Mouse (Mus musculus) CH12.LX (cell line): ENCODE data around the gene Cd70.

Experiments
- CHD2 ChIP-seq: IDR thresholded peaks from 2 replicates; pipeline ENCODE4 v1.6.1; 2011; ENCODE audit warnings: low read length, improper control_type of control experiment
- CTCF ChIP-seq, 2 experiments: IDR thresholded peaks in 1 of 2; conservative IDR thresholded peaks in 1 of 2; 2 replicates each; pipeline ENCODE4 v1.5.1; 2011 to 2012; ENCODE audit warnings: low read depth in 2 of 2, low read length in 2 of 2, improper control_type of control experiment in 1 of 2, inconsistent platforms in 1 of 2, mild to moderate bottlenecking in 1 of 2, moderate library complexity in 1 of 2
- USF1 ChIP-seq: IDR thresholded peaks from 2 replicates; pipeline ENCODE4 v1.6.1; 2014; ENCODE audit warnings: low read depth, mild to moderate bottlenecking, inconsistent platforms, low read length, improper control_type of control experiment
- ZMIZ1 ChIP-seq: IDR thresholded peaks from 2 replicates; pipeline ENCODE4 v1.6.1; 2012; ENCODE audit warnings: low read depth, mild to moderate bottlenecking, inconsistent platforms, low read length, improper control_type of control experiment

DNA sequence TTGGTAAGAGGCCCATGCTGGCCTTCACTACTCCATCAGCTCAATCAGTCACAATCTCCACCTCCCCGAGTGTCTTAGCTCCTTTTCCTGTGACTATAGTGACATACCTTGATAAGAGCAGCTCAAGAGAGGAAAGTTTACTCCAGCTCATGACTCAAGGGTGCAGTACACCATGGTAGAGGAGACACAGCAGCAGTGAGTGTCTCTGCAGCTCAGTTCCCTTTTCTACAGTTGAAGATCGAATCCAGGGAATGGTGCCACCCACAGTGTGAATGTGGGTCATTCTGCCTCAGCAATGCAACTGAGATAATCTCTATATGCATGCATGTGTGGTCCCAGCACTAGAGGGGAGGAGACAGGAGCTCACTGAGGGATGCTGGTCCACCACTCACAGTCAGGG is 36.1 kb upstream of the Cd70 start:
- no peak for TF ChIP-seq CTCF (conservative IDR thresholded peaks at IDR 0.05 in 1 of 2, IDR thresholded peaks at IDR 0.05 in 1 of 2; ENCODE audit: low read depth in 2 of 2, low read length in 2 of 2)
- no peak for TF ChIP-seq USF1
- TF ChIP-seq CHD2: no peak
- TF ChIP-seq ZMIZ1: no peak
